Mouse (Mus musculus) limb, embryonic 10.5 days (tissue): ENCODE measurements around the gene Myzap. TPM values are rescaled to one million over a fixed set of nuclear protein-coding genes. Genes with fewer than 3 reads are reported as not detected.

ENCODE experiments used
- DNase-seq: peaks from one replicate; pipeline ENCODE4 v3.0.0-alpha.2; 2017; ENCODE audit warnings: low spot score
- H3K27ac ChIP-seq: fragments of 300-500 bp; sonication (generic); 2 replicates; pipeline ENCODE4 v1.5.1; 2016; ENCODE audit warnings: mild to moderate bottlenecking
- H3K27me3 ChIP-seq: fragments of 300-500 bp; sonication (generic); 2 replicates; pipeline ENCODE4 v1.6.1; 2016; ENCODE audit warnings: low read depth, mild to moderate bottlenecking; ENCODE audit not compliant: poor library complexity, severe bottlenecking
- H3K36me3 ChIP-seq: fragments of 300-500 bp; sonication (generic); 2 replicates; pipeline ENCODE4 v1.6.1; 2016; ENCODE audit warnings: mild to moderate bottlenecking, moderate library complexity
- H3K4me1 ChIP-seq: fragments of 300-500 bp; sonication (generic); 2 replicates; pipeline ENCODE4 v1.6.1; 2016
- H3K4me3 ChIP-seq: fragments of 300-500 bp; sonication (generic); 2 replicates; pipeline ENCODE4 v1.5.1; 2016; ENCODE audit warnings: mild to moderate bottlenecking, moderate library complexity
- H3K9me3 ChIP-seq: fragments of 300-500 bp; sonication (generic); replicated peaks from 2 replicates; pipeline ENCODE4 v1.6.1; 2016; ENCODE audit warnings: mild to moderate bottlenecking
- WGBS: fragments of 180-500 bp; shearing (Covaris S2); methylation state at CpG from one replicate; pipeline ENCODE4 v1.1.7; 2016; 5-methylcytosine and 5-hydroxymethylcytosine counted together
- polyA plus RNA-seq: library from polyadenylated mRNA; unstranded; fragments of >200 nt; fragmentation: Nextera tagmentation; extraction: Ambion mirVana; gene quantifications from 2 replicates; pipeline ENCODE4 v1.2.1, GENCODE M21; 2016

The Myzap gene
- polyA plus RNA-seq, 1 experiment from 2014 or later = 5.8 TPM

DNA sequence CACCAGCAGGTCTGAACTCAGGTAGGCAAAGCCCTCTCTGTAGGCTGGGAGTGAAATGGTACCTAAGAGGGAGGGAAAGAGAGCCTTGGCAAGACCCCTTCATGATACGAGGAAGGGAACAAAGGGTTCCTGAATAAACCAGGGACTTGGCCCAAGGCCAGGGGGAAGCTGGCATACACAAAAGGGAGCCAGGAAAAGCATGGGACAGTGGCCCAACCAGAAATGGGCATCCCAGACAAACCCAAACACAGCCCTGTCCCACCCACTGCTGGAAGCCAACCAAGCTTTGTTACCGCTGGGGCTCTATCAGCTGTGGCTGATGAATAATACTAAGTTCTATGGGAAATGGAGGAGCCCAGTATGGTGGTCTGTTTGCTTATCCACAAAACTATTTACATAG is 34.4 kb downstream of the Myzap start:
- H3K27ac ChIP-seq = no peak overlapping the region
- no peaks in the 10 kb centered on the region for H3K27me3 ChIP-seq
- H3K4me1 ChIP-seq = peaks cover 6% of the 10 kb centered on the region
- no peak overlapping the region for H3K4me3 ChIP-seq
- H3K36me3 ChIP-seq = no peaks in the 10 kb centered on the region
- no peaks in the 10 kb centered on the region for H3K9me3 ChIP-seq
- WGBS = 83% methylated on average over 2 of the region's 2 CpGs
- no peak for DNase-seq

DNA sequence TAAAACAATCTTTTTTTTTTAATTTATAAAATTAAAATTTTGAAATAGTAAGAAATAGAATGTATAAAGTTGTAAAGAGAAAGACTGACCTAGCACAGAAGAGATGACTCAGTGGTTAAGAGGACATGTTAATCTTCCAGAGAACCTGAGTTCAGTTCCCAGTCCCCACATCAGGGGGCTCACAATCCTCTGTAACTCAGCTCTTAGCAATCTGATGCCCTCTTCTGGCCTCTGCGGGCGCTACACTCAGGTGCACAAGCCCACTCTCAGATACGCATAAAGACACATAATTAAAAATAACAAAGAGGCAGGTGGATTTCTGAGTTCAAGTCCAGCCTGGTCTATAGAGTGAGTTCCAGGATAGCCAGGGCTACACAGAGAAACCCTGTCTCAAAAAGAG is 38.2 kb downstream of the Myzap start:
- H3K4me1 ChIP-seq = no peaks in the 10 kb centered on the region
- DNase-seq = no peak
- no peaks in the 10 kb centered on the region for H3K9me3 ChIP-seq
- WGBS = 96% methylated on average over 3 of the region's 3 CpGs
- no peak overlapping the region for H3K27ac ChIP-seq
- H3K4me3 ChIP-seq = no peak overlapping the region
- H3K27me3 ChIP-seq = no peaks in the 10 kb centered on the region
- H3K36me3 ChIP-seq = no peaks in the 10 kb centered on the region

- Histone ChIP-seq H3K36me3 (no peaks in the 10 kb centered on the region), H3K27ac (no peak overlapping the region), H3K4me1 (0 out of 2 replicates have a peak, but pooled peaks cover 6% of the 10 kb centered on the region), H3K9me3 (no peaks in the 10 kb centered on the region), H3K4me3 (no peak overlapping the region), H3K27me3 (peaks cover 15% of the 10 kb centered on the region)
- WGBS = 90% methylated on average over 8 of the region's 8 CpGs
- no peak for DNase-seq
Measured at GRCm38 (mm10) chr9:71550176-71550575, 42.0 kb downstream of the Myzap start.

GRCm38 (mm10) chr9:71547704-71548275 is 44.4 kb downstream of the Myzap start:
- no peak for DNase-seq
- Histone ChIP-seq H3K27ac (no peak overlapping the region), H3K36me3 (no peaks in the 10 kb centered on the region), H3K27me3 (peaks cover 21% of the 10 kb centered on the region), H3K4me1 (0 out of 2 replicates have a peak, but pooled peaks cover 10% of the 10 kb centered on the region), H3K9me3 (no peaks in the 10 kb centered on the region), H3K4me3 (no peak overlapping the region)
- WGBS = 87% methylated on average over 10 of the region's 10 CpGs

GRCm38 (mm10) chr9:71544831-71545230 is 47.3 kb downstream of the Myzap start:
- Histone ChIP-seq H3K27me3 (peaks cover 25% of the 10 kb centered on the region), H3K4me1 (peaks cover 12% of the 10 kb centered on the region; the same call in 1 of the 2 replicates), H3K4me3 (no peak overlapping the region), H3K36me3 (no peaks in the 10 kb centered on the region), H3K27ac (no peak overlapping the region), H3K9me3 (no peaks in the 10 kb centered on the region)
- 91% methylated on average over 5 of the region's 5 CpGs for whole genome bisulfite sequencing
- DNase-seq = no peak

- H3K27ac ChIP-seq = no peak overlapping the region
- WGBS = 25% methylated on average over 19 of the region's 19 CpGs
- H3K27me3 ChIP-seq = peaks cover 31% of the 10 kb centered on the region
- H3K4me3 ChIP-seq = no peak overlapping the region
- DNase-seq = peak; percentile 85
- peaks cover 12% of the 10 kb centered on the region; the same call in 1 of the 2 replicates for H3K4me1 ChIP-seq
- H3K36me3 ChIP-seq = no peaks in the 10 kb centered on the region
- H3K9me3 ChIP-seq = no peaks in the 10 kb centered on the region
Measured at GRCm38 (mm10) chr9:71543443-71544222, 48.5 kb downstream of the Myzap start.

DNA sequence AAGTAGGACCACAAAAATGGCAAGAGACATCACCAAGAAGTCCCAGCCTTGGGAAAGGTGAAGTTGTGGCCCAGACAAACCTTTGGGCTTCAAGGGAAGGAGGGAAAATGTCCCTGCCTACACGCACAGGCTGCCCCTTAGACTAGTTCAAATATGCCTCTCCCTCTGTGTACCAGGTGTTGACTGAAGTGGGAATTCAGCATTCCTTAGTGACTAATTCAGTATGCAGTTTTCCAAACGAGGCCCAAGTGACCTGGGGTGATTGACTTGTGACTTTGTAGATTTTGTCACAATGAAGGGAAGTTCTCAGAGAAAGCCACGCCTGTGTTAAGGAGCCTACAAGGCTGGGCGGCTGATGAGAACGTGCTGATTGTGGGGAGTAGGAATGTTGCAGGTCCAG is 49.9 kb downstream of the Myzap start:
- no peaks in the 10 kb centered on the region for H3K9me3 ChIP-seq
- DNase-seq = no peak
- H3K4me1 ChIP-seq = peaks cover 12% of the 10 kb centered on the region; the same call in 1 of the 2 replicates
- H3K27me3 ChIP-seq = peaks cover 40% of the 10 kb centered on the region
- WGBS = 69% methylated on average over 5 of the region's 5 CpGs
- no peak overlapping the region for H3K4me3 ChIP-seq
- H3K27ac ChIP-seq = no peak overlapping the region
- no peaks in the 10 kb centered on the region for H3K36me3 ChIP-seq

DNA sequence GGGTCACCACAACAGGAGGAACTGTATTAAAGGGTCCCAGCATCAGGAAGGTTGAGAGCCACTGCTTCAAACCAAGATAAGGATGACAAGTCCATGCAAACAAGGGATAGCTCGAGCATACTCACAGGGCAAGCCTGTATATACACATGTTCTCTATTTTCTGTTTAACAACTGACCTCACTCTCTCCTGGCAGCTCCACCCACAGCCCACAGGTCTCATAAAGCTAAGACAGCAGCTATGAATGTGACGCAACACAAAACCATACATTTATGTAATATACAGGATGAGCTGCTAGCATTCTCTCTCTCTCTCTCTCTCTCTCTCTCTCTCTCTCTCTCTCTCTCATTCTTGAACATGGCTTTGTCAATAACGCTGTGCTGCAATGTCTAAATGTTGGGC is 51.4 kb downstream of the Myzap start:
- H3K4me1 ChIP-seq = peaks cover 6% of the 10 kb centered on the region; the same call in 1 of the 2 replicates
- H3K4me3 ChIP-seq = no peak overlapping the region
- H3K27me3 ChIP-seq = peaks cover 31% of the 10 kb centered on the region
- DNase-seq = no peak
- H3K27ac ChIP-seq = no peak overlapping the region
- H3K9me3 ChIP-seq = no peaks in the 10 kb centered on the region
- WGBS = 81% methylated on average over 3 of the region's 3 CpGs
- H3K36me3 ChIP-seq = no peaks in the 10 kb centered on the region

GRCm38 (mm10) chr9:71535730-71536129 is 56.4 kb downstream of the Myzap start:
- no peak for DNase-seq
- H3K4me3 ChIP-seq = no peak overlapping the region
- H3K27ac ChIP-seq = no peak overlapping the region
- peaks cover 54% of the 10 kb centered on the region for H3K27me3 ChIP-seq
- H3K9me3 ChIP-seq = no peaks in the 10 kb centered on the region
- WGBS = 91% methylated on average over 5 of the region's 5 CpGs
- no peaks in the 10 kb centered on the region for H3K36me3 ChIP-seq
- H3K4me1 ChIP-seq = peaks cover 5% of the 10 kb centered on the region; the same call in 1 of the 2 replicates

DNA sequence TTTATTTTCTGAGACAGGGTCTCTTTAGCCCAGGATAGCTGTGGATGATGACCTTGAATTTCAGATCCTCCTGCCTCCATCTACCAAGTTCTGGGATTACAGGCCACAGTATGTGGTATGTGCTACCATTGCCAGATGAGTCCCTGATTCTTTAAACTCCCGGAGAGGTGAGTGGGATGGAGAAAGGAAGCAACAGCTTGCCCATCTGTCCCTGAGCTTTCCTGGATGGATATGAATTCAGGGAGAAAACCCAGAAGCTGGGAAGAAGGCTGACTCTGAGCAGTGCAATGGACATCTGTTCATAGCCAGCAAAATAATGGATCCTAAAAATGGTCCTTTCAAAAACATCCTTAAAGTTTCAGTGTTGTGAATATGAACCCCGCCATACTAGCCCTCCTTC is 57.1 kb downstream of the Myzap start:
- Histone ChIP-seq H3K9me3 (no peaks in the 10 kb centered on the region), H3K4me3 (no peak overlapping the region), H3K4me1 (peaks cover 5% of the 10 kb centered on the region; the same call in 1 of the 2 replicates), H3K36me3 (no peaks in the 10 kb centered on the region), H3K27me3 (peaks cover 54% of the 10 kb centered on the region), H3K27ac (no peak overlapping the region)
- WGBS = 93% methylated on average over 2 of the region's 2 CpGs
- DNase-seq = no peak

DNA sequence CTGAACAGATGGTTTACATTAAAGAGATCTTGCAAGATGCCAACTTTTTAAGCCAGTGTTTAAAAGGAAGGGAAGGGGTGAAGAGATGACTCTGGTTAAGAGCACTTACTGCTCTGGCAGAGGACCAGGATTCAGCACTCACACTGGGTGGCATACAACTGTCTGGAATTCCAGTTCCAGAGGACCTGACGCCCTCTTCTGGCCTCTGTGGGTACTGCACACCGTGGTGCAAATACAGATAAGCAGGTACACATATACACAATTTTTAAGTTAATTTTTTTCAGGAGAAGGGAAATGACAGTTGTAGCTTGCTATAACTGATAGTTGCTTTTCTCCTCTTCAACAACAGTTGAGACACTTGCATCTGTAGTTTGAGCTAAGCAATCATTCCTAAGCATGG is 62.2 kb downstream of the Myzap start:
- Histone ChIP-seq H3K4me1 (peaks cover 36% of the 10 kb centered on the region), H3K27ac (no peak overlapping the region), H3K9me3 (no peaks in the 10 kb centered on the region), H3K4me3 (no peak overlapping the region), H3K36me3 (no peaks in the 10 kb centered on the region), H3K27me3 (peaks cover 67% of the 10 kb centered on the region)
- WGBS = 80% methylated on average over 2 of the region's 2 CpGs
- DNase-seq = no peak

DNA sequence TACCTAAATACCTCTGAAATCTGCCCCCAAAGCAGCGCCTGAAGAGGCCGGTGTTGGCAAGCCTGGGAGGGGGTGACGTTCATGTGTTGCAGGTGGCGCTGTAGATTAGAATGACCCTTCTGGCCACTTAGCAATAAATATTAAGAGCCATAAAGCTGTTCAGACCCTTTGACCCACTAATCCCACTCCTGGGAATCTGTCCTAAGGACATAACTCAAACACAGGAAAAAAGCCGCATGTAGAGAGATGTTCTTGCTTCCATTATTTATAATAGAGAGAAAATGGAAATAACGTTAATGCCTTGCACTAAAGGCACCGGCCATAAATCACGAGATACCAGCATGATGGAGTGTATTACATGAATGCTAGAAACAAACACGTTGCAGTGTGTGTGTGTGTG is 64.7 kb downstream of the Myzap start:
- Histone ChIP-seq H3K4me1 (peaks cover 45% of the 10 kb centered on the region), H3K4me3 (no peak overlapping the region), H3K36me3 (no peaks in the 10 kb centered on the region), H3K27me3 (peaks cover 69% of the 10 kb centered on the region), H3K27ac (no peak overlapping the region), H3K9me3 (no peaks in the 10 kb centered on the region)
- 17% methylated on average over 9 of the region's 9 CpGs for WGBS
- DNase-seq = no peak

- Histone ChIP-seq H3K27ac (no peak overlapping the region), H3K36me3 (no peaks in the 10 kb centered on the region), H3K9me3 (no peaks in the 10 kb centered on the region), H3K27me3 (peaks cover 78% of the 10 kb centered on the region), H3K4me3 (no peak overlapping the region), H3K4me1 (peaks cover 35% of the 10 kb centered on the region)
- WGBS = 86% methylated on average over 4 of the region's 4 CpGs
- DNase-seq = no peak
Measured at GRCm38 (mm10) chr9:71523901-71524300, 68.3 kb downstream of the Myzap start.
